Mouse (Mus musculus) embryonic fibroblast, embryonic 13.5 days (primary cell): Measurements from ENCODE around the gene Olfr543.

ENCODE experiments used
- CTCF ChIP-seq: IDR thresholded peaks from 2 replicates; pipeline ENCODE4 v1.5.1; 2011; ENCODE audit warnings: mild to moderate bottlenecking, control low read depth, low read length, moderate library complexity, borderline replicate concordance; ENCODE audit not compliant: insufficient read depth
- POLR2A ChIP-seq: IDR thresholded peaks from 2 replicates; pipeline ENCODE4 v1.6.1; 2011; ENCODE audit warnings: low read depth, mild to moderate bottlenecking, control low read depth, low read length, moderate library complexity

DNA sequence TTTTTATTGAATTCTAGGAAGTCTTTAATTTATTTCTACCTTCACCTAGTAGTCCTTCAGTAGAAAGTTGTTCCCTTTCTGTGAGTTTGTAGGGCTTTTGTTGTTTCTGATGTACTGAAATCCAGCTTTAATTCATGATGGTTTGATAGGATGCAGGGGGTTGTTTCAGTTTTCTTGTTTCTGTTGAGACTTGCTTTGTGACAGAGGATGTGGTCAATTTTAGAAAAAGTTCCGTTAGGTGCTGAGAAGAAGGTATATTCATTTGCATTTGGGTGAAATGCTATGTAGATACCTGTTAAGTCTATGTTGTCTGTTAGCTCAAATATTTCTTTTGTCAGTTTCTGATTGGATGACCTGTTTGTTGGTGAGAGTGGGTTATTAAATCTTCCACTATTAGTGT, 47.6 kb upstream of the Olfr543 start:
- TF ChIP-seq POLR2A = no peak
- no peak for TF ChIP-seq CTCF
